Mouse (Mus musculus) megakaryocyte, embryonic 14.5 days (primary cell): ENCODE results near the gene Tnni2. TPM values are rescaled to one million over a fixed set of nuclear protein-coding genes. Genes with fewer than 3 reads are reported as not detected.

ENCODE experiments used
- H3K27me3 ChIP-seq: replicated peaks from 2 replicates; pipeline ENCODE3; 2012; ENCODE audit warnings: inconsistent platforms
- H3K36me3 ChIP-seq: replicated peaks from 2 replicates; pipeline ENCODE3; 2012; ENCODE audit warnings: low read length, inconsistent platforms, mixed read lengths
- H3K4me1 ChIP-seq: 2 replicates; pipeline ENCODE4 v1.6.1; 2012; ENCODE audit warnings: inconsistent platforms
- H3K4me3 ChIP-seq: replicated peaks from 2 replicates; pipeline ENCODE3; 2012; ENCODE audit warnings: moderate library complexity, mild to moderate bottlenecking, inconsistent platforms
- H3K9me3 ChIP-seq: 2 replicates; pipeline ENCODE4 v1.6.1; 2012; ENCODE audit warnings: inconsistent platforms
- FLI1 ChIP-seq: IDR thresholded peaks from 2 replicates; pipeline ENCODE4 v1.6.1; 2012; ENCODE audit warnings: low read length, inconsistent platforms, mixed read lengths
- GATA1 ChIP-seq: IDR thresholded peaks from 3 replicates; pipeline ENCODE4 v1.6.1; 2012; ENCODE audit warnings: mixed read lengths, low read length, inconsistent platforms, borderline replicate concordance
- polyA plus RNA-seq: library from polyadenylated mRNA; stranded (reverse); fragments of >175 nt; gene quantifications from 2 replicates; pipeline ENCODE4 v1.2.3, GENCODE M21; 2012; ENCODE audit warnings: low replicate concordance; ENCODE audit not compliant: insufficient read depth

The Tnni2 gene
- polyA plus RNA-seq, 1 experiment, result 3.4 TPM

- TF ChIP-seq GATA1, result no peak
- TF ChIP-seq FLI1, result no peak
- no peaks in the 10 kb centered on the region; the same call in 1 of the 2 replicates for H3K4me1 ChIP-seq
- H3K36me3 ChIP-seq, result no peaks in the 10 kb centered on the region
Observed at GRCm38 (mm10) chr7:142479886-142480285, 38.3 kb downstream of the Tnni2 start.

GRCm38 (mm10) chr7:142480661-142481060, 39.1 kb downstream of the Tnni2 start:
- no peak for TF ChIP-seq GATA1
- no peak for TF ChIP-seq FLI1
- Histone ChIP-seq H3K9me3 (no peaks in the 10 kb centered on the region), H3K4me1 (no peaks in the 10 kb centered on the region; the same call in 1 of the 2 replicates), H3K27me3 (peaks cover 94% of the 10 kb centered on the region), H3K4me3 (no peak overlapping the region), H3K36me3 (no peaks in the 10 kb centered on the region)

More at GRCm38 (mm10) chr7:142479886-142480285, 38.3 kb downstream of the Tnni2 start:
- Histone ChIP-seq H3K4me3 (no peak overlapping the region), H3K9me3 (no peaks in the 10 kb centered on the region), H3K27me3 (peaks cover 94% of the 10 kb centered on the region)

- no peaks in the 10 kb centered on the region for H3K9me3 ChIP-seq
- no peaks in the 10 kb centered on the region for H3K36me3 ChIP-seq
- no peaks in the 10 kb centered on the region; the same call in 1 of the 2 replicates for H3K4me1 ChIP-seq
- peaks cover 94% of the 10 kb centered on the region for H3K27me3 ChIP-seq
- TF ChIP-seq GATA1 (no peak), FLI1 (no peak)
- no peak overlapping the region for H3K4me3 ChIP-seq
Observed at GRCm38 (mm10) chr7:142481186-142481567, 39.6 kb downstream of the Tnni2 start.

GRCm38 (mm10) chr7:142481568-142482255, 40.1 kb downstream of the Tnni2 start:
- Histone ChIP-seq H3K4me1 (no peaks in the 10 kb centered on the region; the same call in 1 of the 2 replicates), H3K4me3 (no peak overlapping the region), H3K27me3 (peaks cover 94% of the 10 kb centered on the region), H3K36me3 (no peaks in the 10 kb centered on the region), H3K9me3 (no peaks in the 10 kb centered on the region)
- TF ChIP-seq FLI1, result no peak
- no peak for TF ChIP-seq GATA1

- TF ChIP-seq FLI1 (no peak), GATA1 (no peak)
- Histone ChIP-seq H3K4me3 (no peak overlapping the region), H3K36me3 (no peaks in the 10 kb centered on the region), H3K27me3 (peaks cover 94% of the 10 kb centered on the region), H3K9me3 (no peaks in the 10 kb centered on the region), H3K4me1 (no peaks in the 10 kb centered on the region)
Observed at GRCm38 (mm10) chr7:142482256-142482609, 40.6 kb downstream of the Tnni2 start.

- Histone ChIP-seq H3K36me3 (no peaks in the 10 kb centered on the region), H3K4me3 (no peak overlapping the region), H3K27me3 (peaks cover 94% of the 10 kb centered on the region), H3K9me3 (no peaks in the 10 kb centered on the region), H3K4me1 (no peaks in the 10 kb centered on the region)
- no peak for TF ChIP-seq GATA1
- TF ChIP-seq FLI1, result no peak
Observed at GRCm38 (mm10) chr7:142483136-142483535, 41.5 kb downstream of the Tnni2 start.

GRCm38 (mm10) chr7:142484780-142485179, 43.2 kb downstream of the Tnni2 start:
- Histone ChIP-seq H3K4me1 (no peaks in the 10 kb centered on the region), H3K4me3 (no peak overlapping the region), H3K9me3 (no peaks in the 10 kb centered on the region), H3K27me3 (peaks cover 95% of the 10 kb centered on the region), H3K36me3 (no peaks in the 10 kb centered on the region)
- no peak for TF ChIP-seq GATA1
- TF ChIP-seq FLI1, result no peak

- H3K36me3 ChIP-seq, result no peaks in the 10 kb centered on the region
- H3K4me3 ChIP-seq, result no peak overlapping the region
- TF ChIP-seq GATA1 (no peak), FLI1 (no peak)
- H3K27me3 ChIP-seq, result peaks cover 95% of the 10 kb centered on the region
- no peaks in the 10 kb centered on the region for H3K9me3 ChIP-seq
- H3K4me1 ChIP-seq, result no peaks in the 10 kb centered on the region
Observed at GRCm38 (mm10) chr7:142486751-142487162, 45.1 kb downstream of the Tnni2 start.

GRCm38 (mm10) chr7:142487341-142487859, 45.8 kb downstream of the Tnni2 start:
- H3K9me3 ChIP-seq, result no peaks in the 10 kb centered on the region
- H3K4me1 ChIP-seq, result no peaks in the 10 kb centered on the region
- no peak overlapping the region for H3K4me3 ChIP-seq
- peaks cover 96% of the 10 kb centered on the region for H3K27me3 ChIP-seq
- TF ChIP-seq GATA1 (no peak), FLI1 (no peak)
- H3K36me3 ChIP-seq, result no peaks in the 10 kb centered on the region

- TF ChIP-seq FLI1 (no peak), GATA1 (no peak)
- H3K4me3 ChIP-seq, result no peak overlapping the region
- no peaks in the 10 kb centered on the region for H3K9me3 ChIP-seq
- H3K36me3 ChIP-seq, result no peaks in the 10 kb centered on the region
- H3K27me3 ChIP-seq, result peaks cover 96% of the 10 kb centered on the region
- H3K4me1 ChIP-seq, result no peaks in the 10 kb centered on the region
Observed at GRCm38 (mm10) chr7:142488053-142488452, 46.4 kb downstream of the Tnni2 start.

GRCm38 (mm10) chr7:142493535-142493934, 51.9 kb downstream of the Tnni2 start:
- no peak for TF ChIP-seq GATA1
- no peak for TF ChIP-seq FLI1
- Histone ChIP-seq H3K4me3 (no peak overlapping the region), H3K4me1 (no peaks in the 10 kb centered on the region), H3K9me3 (no peaks in the 10 kb centered on the region), H3K36me3 (no peaks in the 10 kb centered on the region), H3K27me3 (peaks cover 91% of the 10 kb centered on the region)

Other genes starting within 250 kb of the Tnni2 start
- not detected in 2 replicates for gene Krtap5-3, start 240.4 kb upstream of the Tnni2 start, polyA plus RNA-seq
- not detected in 2 replicates for gene Gm7579, start 229.9 kb upstream of the Tnni2 start, polyA plus RNA-seq
- gene Krtap5-5, start 211.8 kb upstream of the Tnni2 start, polyA plus RNA-seq, result not detected in 2 replicates
- not detected in 2 replicates for gene Gm40460, start 200.7 kb upstream of the Tnni2 start, polyA plus RNA-seq
- gene Gm2431, start 183.5 kb upstream of the Tnni2 start, polyA plus RNA-seq, result not detected in 2 replicates
- gene Gm4559, start 167.4 kb upstream of the Tnni2 start, polyA plus RNA-seq, result not detected in 2 replicates
- not detected in 2 replicates for gene Krtap5-1, start 144.7 kb upstream of the Tnni2 start, polyA plus RNA-seq
- gene Krtap5-4, start 138.3 kb upstream of the Tnni2 start, polyA plus RNA-seq, result not detected in 2 replicates
- gene Ifitm10, start 68.1 kb upstream of the Tnni2 start, polyA plus RNA-seq, result 3.4 and 19.5 TPM in 2 replicates
- 14.0 and 303 TPM in 2 replicates for gene Gm49369, start 59.1 kb upstream of the Tnni2 start, polyA plus RNA-seq
- 432 and 816 TPM in 2 replicates for gene Ctsd, start 53.8 kb upstream of the Tnni2 start, polyA plus RNA-seq
- 3.4 TPM in 1 of 2 replicates, not detected in the other for gene Syt8, start 7.0 kb upstream of the Tnni2 start, polyA plus RNA-seq
- 10.1 and 33.2 TPM in 2 replicates for gene Lsp1, start 19.0 kb downstream of the Tnni2 start, polyA plus RNA-seq
- 16.2 TPM in 1 of 2 replicates, not detected in the other for gene Tnnt3, start 57.0 kb downstream of the Tnni2 start, polyA plus RNA-seq
- 10.5 TPM in 2 replicates for gene Mrpl23, start 90.9 kb downstream of the Tnni2 start, polyA plus RNA-seq
- not detected in 2 replicates for gene Igf2, start 225.0 kb downstream of the Tnni2 start, polyA plus RNA-seq
- gene Gm49394, start 228.1 kb downstream of the Tnni2 start, polyA plus RNA-seq, result not detected in 2 replicates